Mouse (Mus musculus) gastrocnemius, postnatal 4 days (tissue): Measurements from ENCODE around the gene Ubxn4. TPM values are rescaled to one million over a fixed set of nuclear protein-coding genes. Genes with fewer than 3 reads are reported as not detected.
"Not testable (repeated sequence)": the region's sequence is repeated elsewhere in the genome, so short reads cannot be mapped to it uniquely, and the experiment has no call there.

Experiments used
- DNase-seq, 2 experiments: peaks; one replicate each; pipeline ENCODE4 v3.0.0; 2021 to 2022; ENCODE audit warnings: low spot score in 2 of 2, mixed read lengths in 2 of 2
- long read RNA-seq, 2 experiments: library from polyadenylated mRNA; stranded (forward); transcript quantifications; one replicate each; pipeline ENCODE4 v2.0.0; 2021
- total RNA-seq, 2 experiments: library from RNA; stranded (reverse); gene quantifications; 2 replicates each; pipeline ENCODE4 v1.2.3; 2021

The Ubxn4 gene
- total RNA-seq: 10 to 100 TPM; 50.3 to 53.3 TPM
- long read RNA-seq, experiment 1, full-length matches to known transcripts: 61 of 87 reads
- long read RNA-seq, experiment 1, partial matches to known transcripts: 3 of 87 reads
- long read RNA-seq, experiment 1, other reads (novel, unspliced or antisense): 23 of 87 reads
- long read RNA-seq, experiment 2, full-length matches to known transcripts: 66 of 86 reads
- long read RNA-seq, experiment 2, partial matches to known transcripts: 3 of 86 reads
- long read RNA-seq, experiment 2, other reads (novel, unspliced or antisense): 17 of 86 reads

- no peak for DNase-seq
Measured at GRCm38 (mm10) chr1:128243627-128243995, at the start of gene Ubxn4. TSS of gene Ubxn4 (plus strand) at chr1:128243964.

DNA sequence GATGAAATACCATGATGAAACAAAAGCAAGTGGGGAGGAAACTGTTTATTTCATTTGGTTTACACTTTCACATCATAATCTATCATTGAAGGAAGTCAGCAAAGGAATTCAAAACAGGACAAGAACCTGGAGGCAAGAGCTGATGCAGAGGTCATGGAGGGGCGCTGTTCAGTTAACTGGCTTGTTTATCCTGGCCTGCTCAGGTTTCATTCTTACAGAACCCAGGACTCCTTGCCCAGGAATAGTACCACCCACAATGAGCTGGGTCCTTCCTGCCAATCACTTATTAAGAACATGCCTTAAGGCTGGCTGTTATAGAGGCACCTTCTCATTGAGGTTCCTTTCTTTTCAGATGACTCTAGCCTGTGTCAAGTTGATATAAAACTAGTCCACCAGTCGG lies 49.8 kb upstream of the Ubxn4 start:
- no peak for DNase-seq

DNA sequence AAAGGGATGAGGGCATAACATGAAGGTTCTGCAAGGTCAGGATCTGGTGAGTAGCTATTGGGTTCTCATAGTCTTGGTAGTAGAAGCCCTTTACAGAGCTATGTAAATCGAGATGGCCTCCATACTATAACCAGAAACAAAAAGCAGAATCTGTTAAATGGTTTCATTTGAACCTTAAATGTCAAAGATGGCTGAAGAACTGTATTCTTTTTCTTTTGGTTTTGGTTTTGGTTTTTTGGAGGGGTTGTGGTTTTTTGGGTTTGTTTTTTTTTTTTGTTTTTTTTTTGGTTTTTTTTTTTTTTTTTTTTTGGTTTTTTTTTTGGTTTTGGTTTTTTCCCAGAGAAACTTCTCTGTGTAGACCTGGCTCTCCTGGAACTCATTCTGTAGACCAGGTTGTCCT lies 46.4 kb upstream of the Ubxn4 start:
- no peak for DNase-seq

- no peak for DNase-seq
Measured at GRCm38 (mm10) chr1:128213261-128213660, 30.5 kb upstream of the Ubxn4 start.

DNA sequence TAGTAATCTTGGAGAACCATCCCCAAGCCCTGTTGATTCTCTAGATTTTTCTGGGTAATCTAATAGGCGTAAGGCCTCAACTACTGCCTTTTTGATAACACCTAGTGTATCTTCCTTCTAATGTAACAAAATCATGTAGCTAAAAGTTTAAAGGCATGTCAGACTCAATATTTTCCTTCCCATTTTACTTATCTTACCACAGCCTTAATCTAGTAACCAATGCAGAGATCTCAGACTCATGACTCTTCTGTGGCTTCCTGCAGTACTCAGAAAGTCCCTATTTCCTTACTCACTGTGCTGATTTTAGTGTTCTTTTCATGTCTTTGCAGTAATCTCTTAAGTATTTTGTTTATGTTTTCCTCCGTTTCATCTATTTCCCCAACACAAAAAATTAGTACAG lies 21.9 kb upstream of the Ubxn4 start:
- DNase-seq: no peak

DNA sequence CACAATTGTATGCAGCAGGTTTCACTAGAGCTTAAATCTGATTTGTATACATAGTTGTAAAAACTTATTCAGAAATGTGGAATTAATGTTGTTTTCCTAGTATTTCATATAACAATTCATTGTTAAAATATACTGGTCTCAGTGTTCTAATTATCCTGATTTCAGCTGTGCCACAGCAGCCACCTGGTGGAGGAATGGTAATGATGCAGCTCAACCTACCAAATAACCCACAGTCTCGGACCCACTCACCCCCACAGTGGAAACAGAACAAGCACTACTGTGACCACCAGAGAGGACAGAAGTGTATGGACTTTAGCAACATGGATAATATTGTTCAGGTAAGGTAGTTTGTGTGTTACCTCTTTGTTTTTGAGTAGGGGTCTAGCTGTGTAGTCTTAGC lies 20.5 kb upstream of the Ubxn4 start:
- DNase-seq: no peak

GRCm38 (mm10) chr1:128235181-128235580 lies 8.6 kb upstream of the Ubxn4 start:
- no peak for DNase-seq

DNA sequence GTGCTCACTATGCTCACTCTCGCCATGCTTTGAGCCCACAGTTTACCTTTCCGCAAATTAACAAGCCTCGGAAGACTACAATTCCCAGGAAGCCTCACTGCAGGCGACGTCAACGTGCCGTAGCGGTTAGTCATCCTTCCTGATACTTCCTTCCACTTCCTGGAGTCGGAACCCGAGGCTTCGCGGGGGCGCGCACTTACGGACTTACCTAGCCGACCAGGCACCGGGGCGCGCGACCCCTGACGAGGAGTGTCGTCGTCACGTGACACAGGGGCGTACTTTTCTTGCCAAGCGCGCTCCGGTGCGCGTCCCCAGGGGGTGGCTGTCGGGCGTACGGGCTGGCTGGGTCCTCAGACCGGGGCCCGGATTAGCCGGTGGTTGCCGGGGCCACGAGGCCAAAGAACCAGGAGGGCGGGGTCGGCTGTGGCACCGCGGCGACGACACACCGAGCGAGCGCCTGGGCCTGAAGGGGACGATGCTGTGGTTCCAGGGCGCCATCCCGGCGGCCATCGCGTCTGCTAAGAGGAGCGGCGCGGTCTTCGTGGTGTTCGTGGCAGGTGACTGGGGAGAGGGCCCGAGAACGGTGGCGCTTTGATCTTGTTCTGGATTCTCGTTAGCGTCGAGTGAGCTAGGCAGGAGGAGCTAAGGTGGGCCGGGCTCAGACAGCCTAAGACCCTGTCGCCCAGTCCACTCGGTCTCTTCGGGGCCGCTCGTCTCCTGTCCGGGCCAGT lies 397 bp downstream of the Ubxn4 start:
- DNase-seq: peak; percentile 81 to 93

DNA sequence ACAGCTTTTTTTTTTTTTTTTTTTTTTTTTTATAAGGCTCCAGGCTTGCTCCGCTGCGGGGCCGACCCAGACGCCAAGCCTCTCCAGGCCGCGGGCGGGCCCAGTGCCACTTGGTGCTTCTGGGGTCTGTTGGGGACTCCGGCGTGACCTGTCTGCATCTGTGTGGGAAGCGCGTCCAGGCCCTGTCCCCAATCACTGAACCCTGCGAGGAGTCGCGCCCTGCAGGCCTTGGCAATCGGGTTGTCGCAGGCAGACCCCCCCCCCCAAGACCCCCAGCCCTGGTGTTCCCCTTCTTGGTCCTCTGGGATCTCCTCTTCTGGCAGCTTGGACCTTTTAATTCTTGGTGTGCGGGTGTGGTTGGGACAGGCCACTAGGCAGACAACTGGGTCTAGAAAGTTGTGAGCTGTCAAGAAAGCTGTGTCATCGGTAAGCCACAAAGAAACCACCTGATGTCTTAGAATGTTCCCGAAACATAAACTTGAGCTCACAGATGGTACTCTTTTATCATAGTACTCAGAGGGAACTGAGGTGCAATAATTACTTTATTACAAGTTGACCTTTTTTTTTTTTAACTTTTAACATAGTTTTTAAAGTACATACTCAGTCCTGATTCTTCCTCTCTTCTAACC lies 1.1 kb downstream of the Ubxn4 start:
- peak in 1 of 2 experiments; percentile 48 for DNase-seq

GRCm38 (mm10) chr1:128267061-128267460 lies 23.3 kb downstream of the Ubxn4 start:
- not testable (repeated sequence) for DNase-seq

DNA sequence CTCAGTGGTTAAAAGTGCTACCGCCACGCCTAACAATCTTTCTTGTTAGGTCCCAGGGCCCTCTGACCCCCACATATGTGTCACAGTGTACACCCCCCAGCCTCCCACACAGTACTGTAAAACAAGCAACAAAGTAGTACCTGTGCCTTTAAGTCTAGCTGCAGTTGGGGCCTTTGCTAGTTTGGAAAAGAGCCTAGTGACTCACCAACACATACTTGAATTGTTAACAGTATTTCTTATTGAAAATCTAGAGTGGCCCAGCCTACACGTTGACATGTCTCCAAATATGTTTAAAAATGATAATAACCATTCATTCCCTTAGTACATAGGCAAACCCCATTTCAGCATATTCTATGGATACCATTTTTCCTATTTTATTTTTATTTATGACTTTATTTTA lies 27.0 kb downstream of the Ubxn4 start:
- no peak for DNase-seq

- DNase-seq: no peak
Measured at GRCm38 (mm10) chr1:128275908-128276307, 32.1 kb downstream of the Ubxn4 start.

- no peak for DNase-seq
Measured at GRCm38 (mm10) chr1:128278563-128278962, 34.8 kb downstream of the Ubxn4 start.

- DNase-seq: no peak
Measured at GRCm38 (mm10) chr1:128281753-128282152, 38.0 kb downstream of the Ubxn4 start.

DNA sequence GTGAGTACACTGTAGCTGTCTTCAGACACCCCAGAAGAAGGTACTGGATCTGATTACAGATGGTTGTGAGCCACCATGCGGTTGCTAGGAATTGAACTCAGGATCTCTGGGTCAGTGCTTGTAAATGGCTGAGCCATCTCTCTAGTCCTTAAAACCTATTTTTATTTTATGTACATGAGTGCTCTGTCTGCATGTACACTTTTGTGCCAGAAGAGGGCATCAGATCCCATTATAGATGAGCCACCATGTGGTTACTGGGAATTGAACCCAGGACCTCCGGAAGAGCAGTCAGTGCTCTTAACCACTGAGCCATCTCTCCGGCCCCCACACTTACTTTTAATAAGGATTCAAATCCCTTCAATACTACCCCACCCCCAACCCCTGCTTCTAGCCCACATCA lies 39.2 kb downstream of the Ubxn4 start:
- DNase-seq: no peak

DNA sequence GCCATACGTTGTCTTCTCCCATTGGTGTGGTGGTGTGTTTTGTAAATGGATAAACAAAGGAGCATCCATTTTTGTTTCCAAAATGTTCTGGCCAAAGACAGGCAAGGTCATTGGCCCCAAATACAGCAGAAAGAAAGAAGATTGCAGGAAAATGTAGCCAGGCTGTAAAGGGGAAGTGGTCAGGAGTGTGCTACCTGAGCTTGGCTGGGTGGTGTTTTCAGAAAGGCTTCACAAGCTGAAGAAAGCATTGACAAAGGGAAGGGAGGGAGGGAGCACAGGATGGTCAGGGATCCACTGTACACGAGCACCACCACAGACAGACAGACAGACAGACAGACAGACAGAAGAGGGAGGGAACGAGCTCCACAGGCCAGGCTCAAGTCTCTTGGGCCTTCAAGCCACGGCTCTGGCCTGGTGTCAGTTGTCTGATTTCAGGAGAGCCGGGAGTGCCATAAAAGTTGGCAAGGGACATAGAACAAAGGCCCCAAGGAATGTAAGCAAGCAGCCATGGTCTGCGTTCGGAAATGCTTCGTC lies 40.5 kb downstream of the Ubxn4 start:
- no peak for DNase-seq

- no peak for DNase-seq
Measured at GRCm38 (mm10) chr1:128285136-128285535, 41.4 kb downstream of the Ubxn4 start.

GRCm38 (mm10) chr1:128290295-128290694 lies 46.5 kb downstream of the Ubxn4 start:
- no peak for DNase-seq

GRCm38 (mm10) chr1:128293524-128293923 lies 49.8 kb downstream of the Ubxn4 start:
- DNase-seq: no peak

DNA sequence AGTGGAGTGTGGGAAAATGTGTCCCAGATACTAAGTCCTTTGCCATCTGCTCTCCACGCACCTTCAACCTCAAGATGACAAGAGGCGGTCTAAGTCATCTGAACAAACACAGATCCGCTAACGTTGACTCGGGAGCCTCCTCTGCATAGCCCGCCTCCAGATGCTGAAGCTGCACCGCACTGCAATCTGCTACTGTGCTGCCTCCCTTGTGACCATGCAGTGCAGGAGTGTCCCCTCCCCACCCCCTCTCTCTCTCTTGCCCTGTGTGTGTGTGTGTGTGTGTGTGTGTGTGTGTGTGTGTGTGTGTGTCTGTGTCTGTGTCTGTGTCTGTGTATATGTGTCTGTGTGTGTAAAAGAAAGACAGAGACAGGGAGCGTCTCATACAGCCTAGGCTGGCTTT lies 51.5 kb downstream of the Ubxn4 start:
- DNase-seq: no peak

DNA sequence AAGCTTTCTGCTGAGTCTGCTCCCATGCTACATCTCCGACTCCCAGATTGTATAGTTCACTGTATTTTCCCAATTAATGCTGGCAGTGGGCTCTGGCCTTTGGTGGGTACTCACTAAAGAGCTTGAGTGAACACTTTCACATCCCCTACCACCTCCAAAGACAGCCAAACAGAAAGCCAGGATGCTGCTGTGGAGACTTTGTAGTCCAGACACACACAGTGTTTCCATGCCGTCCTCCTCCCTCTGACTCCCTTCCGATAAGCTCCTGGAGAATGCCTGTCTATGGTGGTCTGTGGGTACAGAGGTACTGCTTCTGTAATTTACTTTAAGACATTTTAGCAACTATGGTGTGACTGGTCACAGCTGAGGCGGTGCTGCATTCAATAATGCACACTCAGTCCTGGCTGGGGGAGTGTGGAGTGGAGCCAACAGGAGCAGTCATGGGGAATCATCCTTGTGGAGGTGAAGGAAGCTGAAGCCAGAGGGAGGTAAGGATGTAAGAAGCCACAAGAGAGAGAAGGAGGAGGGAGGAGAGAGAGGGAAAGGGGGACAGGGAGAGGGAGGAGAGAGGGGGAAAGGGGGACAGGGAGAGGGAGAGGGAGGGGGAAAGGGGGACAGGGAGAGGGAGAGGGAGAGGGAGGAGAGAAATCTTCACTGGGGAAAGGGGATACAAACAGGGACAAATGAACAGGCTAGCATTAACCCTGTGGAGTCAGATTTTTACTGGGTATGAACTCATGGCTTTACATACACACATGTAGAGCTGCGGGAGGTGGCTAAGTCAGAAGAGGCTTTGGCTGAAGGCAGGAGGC lies 52.2 kb downstream of the Ubxn4 start:
- no peak for DNase-seq
